Mouse (Mus musculus) lung, embryonic 16.5 days (tissue): ENCODE data around the gene Cd59b. TPM values are rescaled to one million over a fixed set of nuclear protein-coding genes. Genes with fewer than 3 reads are reported as not detected.
"Not testable (repeated sequence)": the region's sequence is repeated elsewhere in the genome, so short reads cannot be mapped to it uniquely, and the experiment has no call there.

Source experiments
- ATAC-seq: fragments of 200-750 bp; cut with Nextera tagmentation; 2 replicates; pipeline ENCODE4 v1.8.0; 2017; ENCODE audit warnings: low read depth, mild to moderate bottlenecking, moderate library complexity
- H3K27ac ChIP-seq: fragments of 300-500 bp; sonication (generic); 2 replicates; pipeline ENCODE4 v1.5.1; 2014; ENCODE audit warnings: mild to moderate bottlenecking, control low read depth, low read length
- H3K27me3 ChIP-seq: fragments of 300-500 bp; sonication (generic); 2 replicates; pipeline ENCODE4 v1.6.1; 2014; ENCODE audit warnings: low read depth, low read length, mixed read lengths; ENCODE audit not compliant: control insufficient read depth, insufficient read depth
- H3K36me3 ChIP-seq: fragments of 300-500 bp; sonication (generic); 2 replicates; pipeline ENCODE4 v1.6.1; 2014; ENCODE audit warnings: low read length; ENCODE audit not compliant: control insufficient read depth, insufficient read depth
- H3K4me1 ChIP-seq: fragments of 300-500 bp; sonication (generic); replicated peaks from 2 replicates; pipeline ENCODE4 v1.6.1; 2014; ENCODE audit warnings: low read length, mixed read lengths; ENCODE audit not compliant: control insufficient read depth, insufficient read depth
- H3K4me2 ChIP-seq: fragments of 300-500 bp; sonication (generic); 2 replicates; pipeline ENCODE4 v1.6.1; 2014; ENCODE audit warnings: low read depth, low read length, control low read depth
- H3K4me3 ChIP-seq: fragments of 300-500 bp; sonication (generic); 2 replicates; pipeline ENCODE4 v1.5.1; 2014; ENCODE audit warnings: mild to moderate bottlenecking, low read length, control low read depth
- H3K9ac ChIP-seq: fragments of 300-500 bp; sonication (generic); 2 replicates; pipeline ENCODE4 v1.6.1; 2014; ENCODE audit warnings: low read length, control low read depth
- H3K9me3 ChIP-seq: fragments of 300-500 bp; sonication (generic); 2 replicates; pipeline ENCODE4 v1.6.1; 2016; ENCODE audit warnings: low read length; ENCODE audit not compliant: control insufficient read depth
- WGBS: fragments of 180-500 bp; shearing (Covaris S2); extraction: QIAGEN DNeasy Blood & Tissue Kit; methylation state at CpG from one replicate; pipeline ENCODE4 v1.1.7; 2014; 5-methylcytosine and 5-hydroxymethylcytosine counted together
- polyA plus RNA-seq: library from polyadenylated mRNA; unstranded; fragments of >200 nt; fragmentation: Nextera tagmentation; extraction: Ambion mirVana; gene quantifications from 2 replicates; pipeline ENCODE4 v1.2.1, GENCODE M21; 2015

Gene Cd59b
- polyA plus RNA-seq, 1 experiment from 2014 or later, result 6.7 TPM

- not testable (repeated sequence) for H3K4me2 ChIP-seq, H3K27me3 ChIP-seq, H3K36me3 ChIP-seq, H3K9ac ChIP-seq, H3K4me1 ChIP-seq, ATAC-seq, H3K4me3 ChIP-seq, H3K27ac ChIP-seq, H3K9me3 ChIP-seq
- 67% methylated on average over 1 of the region's 1 CpGs for WGBS
Observed at GRCm38 (mm10) chr2:104087562-104087961, 17.9 kb downstream of the Cd59b start.

GRCm38 (mm10) chr2:104093305-104093704 lies 23.7 kb downstream of the Cd59b start:
- WGBS, result 73% methylated on average over 2 of the region's 2 CpGs
- H3K9me3 ChIP-seq, result no peaks in the 10 kb centered on the region
- no peak overlapping the region for H3K9ac ChIP-seq
- no peak overlapping the region for H3K27ac ChIP-seq
- ATAC-seq, result no peak
- H3K36me3 ChIP-seq, result no peaks in the 10 kb centered on the region
- H3K4me3 ChIP-seq, result no peak overlapping the region
- H3K27me3 ChIP-seq, result no peaks in the 10 kb centered on the region
- H3K4me1 ChIP-seq, result 0 out of 2 replicates have a peak, but pooled peaks cover 4% of the 10 kb centered on the region
- no peak overlapping the region for H3K4me2 ChIP-seq

GRCm38 (mm10) chr2:104095741-104096213 lies 26.1 kb downstream of the Cd59b start, which contains the start of gene Cd59a:
Gene Cd59a, plus strand, starts transcription at chr2:104095801.
- WGBS, result 4% methylated on average over 15 of the region's 15 CpGs
- peak within 1 kb of the TSS; percentile 68 for H3K27ac ChIP-seq

GRCm38 (mm10) chr2:104096256-104096655 lies 26.6 kb downstream of the Cd59b start:
- 0 out of 2 replicates have a peak, but pooled peaks cover 8% of the 10 kb centered on the region for H3K4me1 ChIP-seq
- peak overlapping the region; percentile 68 for H3K9ac ChIP-seq
- no peak for ATAC-seq
- peak overlapping the region; percentile 60 for H3K4me3 ChIP-seq
- H3K4me2 ChIP-seq, result peak overlapping the region; percentile 68
- no peaks in the 10 kb centered on the region for H3K9me3 ChIP-seq
- H3K36me3 ChIP-seq, result no peaks in the 10 kb centered on the region
- H3K27ac ChIP-seq, result peak overlapping the region; percentile 68
- H3K27me3 ChIP-seq, result no peaks in the 10 kb centered on the region
- 39% methylated on average over 10 of the region's 10 CpGs for WGBS

More at GRCm38 (mm10) chr2:104095741-104096213, 26.1 kb downstream of the Cd59b start, which contains the start of gene Cd59a:
- no peaks in the 10 kb centered on the region for H3K9me3 ChIP-seq
- peak within 1 kb of the TSS; percentile 60 for H3K4me3 ChIP-seq
- H3K27me3 ChIP-seq, result no peaks in the 10 kb centered on the region
- 0 out of 2 replicates have a peak, but pooled peaks cover 8% of the 10 kb centered on the region for H3K4me1 ChIP-seq
- peak within 1 kb of the TSS; percentile 68 for H3K9ac ChIP-seq
- ATAC-seq, result peak; percentile 97
- peak within 1 kb of the TSS; percentile 68 for H3K4me2 ChIP-seq
- no peaks in the 10 kb centered on the region for H3K36me3 ChIP-seq

GRCm38 (mm10) chr2:104096796-104097195 lies 27.1 kb downstream of the Cd59b start:
- not testable (repeated sequence) for H3K27ac ChIP-seq

GRCm38 (mm10) chr2:104097396-104097795 lies 27.7 kb downstream of the Cd59b start:
- not testable (repeated sequence) for H3K4me2 ChIP-seq, ATAC-seq, H3K9ac ChIP-seq, H3K9me3 ChIP-seq, H3K27ac ChIP-seq, H3K4me3 ChIP-seq, H3K4me1 ChIP-seq, H3K27me3 ChIP-seq, H3K36me3 ChIP-seq
- 94% methylated on average over 4 of the region's 4 CpGs for WGBS

More at GRCm38 (mm10) chr2:104096796-104097195, 27.1 kb downstream of the Cd59b start:
- H3K9me3 ChIP-seq, H3K27me3 ChIP-seq, H3K4me2 ChIP-seq, H3K9ac ChIP-seq, H3K4me3 ChIP-seq, ATAC-seq, H3K4me1 ChIP-seq, H3K36me3 ChIP-seq: not testable (repeated sequence)
- WGBS, result 80% methylated on average over 1 of the region's 1 CpGs

GRCm38 (mm10) chr2:104098529-104099230 lies 29.0 kb downstream of the Cd59b start:
- 8% methylated on average over 3 of the region's 3 CpGs for WGBS
- H3K4me3 ChIP-seq, result no peak overlapping the region
- H3K9me3 ChIP-seq, result no peaks in the 10 kb centered on the region
- H3K4me2 ChIP-seq, result no peak overlapping the region
- ATAC-seq, result no peak
- no peaks in the 10 kb centered on the region for H3K27me3 ChIP-seq
- 0 out of 2 replicates have a peak overlapping the region, but pooled peaks have one; percentile 30 for H3K27ac ChIP-seq
- H3K9ac ChIP-seq, result no peak overlapping the region
- 0 out of 2 replicates have a peak, but pooled peaks cover 8% of the 10 kb centered on the region for H3K4me1 ChIP-seq
- H3K36me3 ChIP-seq, result no peaks in the 10 kb centered on the region

- 91% methylated on average over 2 of the region's 2 CpGs for WGBS
- no peak for ATAC-seq
- H3K4me3 ChIP-seq, result no peak overlapping the region
Observed at GRCm38 (mm10) chr2:104099231-104099585, 29.6 kb downstream of the Cd59b start.

GRCm38 (mm10) chr2:104099946-104100345 lies 30.3 kb downstream of the Cd59b start:
- H3K27me3 ChIP-seq, result no peaks in the 10 kb centered on the region
- H3K9ac ChIP-seq, result no peak overlapping the region
- no peaks in the 10 kb centered on the region for H3K9me3 ChIP-seq
- H3K4me1 ChIP-seq, result 0 out of 2 replicates have a peak, but pooled peaks cover 8% of the 10 kb centered on the region
- ATAC-seq, result no peak
- WGBS, result 48% methylated on average over 1 of the region's 1 CpGs
- H3K27ac ChIP-seq, result no peak overlapping the region
- no peak overlapping the region for H3K4me3 ChIP-seq
- H3K36me3 ChIP-seq, result no peaks in the 10 kb centered on the region
- no peak overlapping the region for H3K4me2 ChIP-seq

More at GRCm38 (mm10) chr2:104099231-104099585, 29.6 kb downstream of the Cd59b start:
- Histone ChIP-seq H3K27ac (no peak overlapping the region), H3K4me1 (0 out of 2 replicates have a peak, but pooled peaks cover 8% of the 10 kb centered on the region), H3K36me3 (no peaks in the 10 kb centered on the region), H3K9ac (no peak overlapping the region), H3K27me3 (no peaks in the 10 kb centered on the region), H3K4me2 (no peak overlapping the region), H3K9me3 (no peaks in the 10 kb centered on the region)
